Mouse (Mus musculus) limb, embryonic 12.5 days (tissue): ENCODE measurements around the gene Gtf3c4. TPM values are rescaled to one million over a fixed set of nuclear protein-coding genes. Genes with fewer than 3 reads are reported as not detected.

ENCODE experiments used
- ATAC-seq: fragments of 200-750 bp; cut with Nextera tagmentation; 2 replicates; pipeline ENCODE4 v1.8.0; 2017; ENCODE audit warnings: low read depth, moderate TSS enrichment; ENCODE audit not compliant: insufficient number of reproducible peaks, insufficient read depth, low FRiP score, low TSS enrichment
- H3K27ac ChIP-seq: fragments of 300-500 bp; sonication (generic); 2 replicates; pipeline ENCODE4 v1.5.1; 2016; ENCODE audit warnings: mild to moderate bottlenecking, moderate library complexity
- H3K27me3 ChIP-seq: fragments of 300-500 bp; sonication (generic); 2 replicates; pipeline ENCODE4 v1.6.1; 2016; ENCODE audit warnings: mild to moderate bottlenecking, moderate library complexity
- H3K36me3 ChIP-seq: fragments of 300-500 bp; sonication (generic); 2 replicates; pipeline ENCODE4 v1.6.1; 2016; ENCODE audit warnings: mild to moderate bottlenecking, moderate library complexity
- H3K4me1 ChIP-seq: fragments of 300-500 bp; sonication (generic); replicated peaks from 2 replicates; pipeline ENCODE4 v1.6.1; 2016
- H3K4me2 ChIP-seq: fragments of 300-500 bp; sonication (generic); 2 replicates; pipeline ENCODE4 v1.6.1; 2016; ENCODE audit warnings: mild to moderate bottlenecking, moderate library complexity
- H3K4me3 ChIP-seq: fragments of 300-500 bp; sonication (generic); replicated peaks from 2 replicates; pipeline ENCODE4 v1.5.1; 2016; ENCODE audit warnings: mild to moderate bottlenecking
- H3K9ac ChIP-seq: fragments of 300-500 bp; sonication (generic); replicated peaks from 2 replicates; pipeline ENCODE4 v1.6.1; 2016; ENCODE audit warnings: mild to moderate bottlenecking, moderate library complexity
- H3K9me3 ChIP-seq: fragments of 300-500 bp; sonication (generic); 2 replicates; pipeline ENCODE4 v1.6.1; 2016; ENCODE audit warnings: mild to moderate bottlenecking, moderate library complexity
- WGBS: fragments of 180-500 bp; shearing (Covaris S2); methylation state at CpG from one replicate; pipeline ENCODE4 v1.1.7; 2016; 5-methylcytosine and 5-hydroxymethylcytosine counted together
- polyA plus RNA-seq: library from polyadenylated mRNA; unstranded; fragments of >200 nt; fragmentation: Nextera tagmentation; extraction: Ambion mirVana; gene quantifications from 2 replicates; pipeline ENCODE4 v1.2.1, GENCODE M21; 2016

Gene Gtf3c4
- polyA plus RNA-seq, 1 experiment from 2014 or later: 29.2 TPM

- H3K9me3 ChIP-seq: peaks cover 4% of the 10 kb centered on the region
- no peak overlapping the region for H3K27ac ChIP-seq
- no peak overlapping the region for H3K4me3 ChIP-seq
- H3K9ac ChIP-seq: no peak overlapping the region
- H3K36me3 ChIP-seq: no peaks in the 10 kb centered on the region
- no peak overlapping the region; the same call in 1 of the 2 replicates for H3K4me2 ChIP-seq
- 21% methylated on average over 3 of the region's 3 CpGs for WGBS
- no peak for ATAC-seq
- peaks cover 61% of the 10 kb centered on the region for H3K27me3 ChIP-seq
- peaks cover 38% of the 10 kb centered on the region for H3K4me1 ChIP-seq
These were observed 41.8 kb downstream of the Gtf3c4 start for GRCm38 (mm10) chr2:28798390-28798789.

GRCm38 (mm10) chr2:28797490-28798106 lies 42.6 kb downstream of the Gtf3c4 start:
- Histone ChIP-seq H3K4me1 (peaks cover 40% of the 10 kb centered on the region), H3K36me3 (no peaks in the 10 kb centered on the region), H3K9ac (no peak overlapping the region), H3K27ac (no peak overlapping the region), H3K9me3 (peaks cover 4% of the 10 kb centered on the region), H3K27me3 (peaks cover 53% of the 10 kb centered on the region), H3K4me3 (no peak overlapping the region), H3K4me2 (peak overlapping the region; percentile 24)
- WGBS: 17% methylated on average over 18 of the region's 18 CpGs
- no peak for ATAC-seq

GRCm38 (mm10) chr2:28796298-28796697 lies 43.9 kb downstream of the Gtf3c4 start:
- no peak for ATAC-seq
- H3K27me3 ChIP-seq: peaks cover 44% of the 10 kb centered on the region
- peaks cover 4% of the 10 kb centered on the region for H3K9me3 ChIP-seq
- no peak overlapping the region for H3K9ac ChIP-seq
- WGBS: 71% methylated on average over 8 of the region's 8 CpGs
- no peak overlapping the region for H3K27ac ChIP-seq
- no peaks in the 10 kb centered on the region for H3K36me3 ChIP-seq
- no peak overlapping the region for H3K4me2 ChIP-seq
- H3K4me1 ChIP-seq: peaks cover 35% of the 10 kb centered on the region
- H3K4me3 ChIP-seq: no peak overlapping the region

- H3K9ac ChIP-seq: no peak overlapping the region
- peaks cover 32% of the 10 kb centered on the region for H3K4me1 ChIP-seq
- H3K9me3 ChIP-seq: peaks cover 4% of the 10 kb centered on the region; the same call in 1 of the 2 replicates
- H3K27ac ChIP-seq: no peak overlapping the region
- peaks cover 29% of the 10 kb centered on the region for H3K27me3 ChIP-seq
- no peaks in the 10 kb centered on the region for H3K36me3 ChIP-seq
- no peak overlapping the region for H3K4me3 ChIP-seq
- H3K4me2 ChIP-seq: no peak overlapping the region
- ATAC-seq: no peak
- 70% methylated on average over 5 of the region's 5 CpGs for WGBS
These were observed 45.5 kb downstream of the Gtf3c4 start for GRCm38 (mm10) chr2:28794623-28795022.

GRCm38 (mm10) chr2:28792931-28793610 lies 47.1 kb downstream of the Gtf3c4 start:
- Histone ChIP-seq H3K4me3 (no peak overlapping the region), H3K36me3 (no peaks in the 10 kb centered on the region), H3K4me2 (peak overlapping the region; percentile 39), H3K9ac (no peak overlapping the region), H3K27me3 (peaks cover 29% of the 10 kb centered on the region), H3K9me3 (peaks cover 4% of the 10 kb centered on the region; the same call in 1 of the 2 replicates), H3K27ac (no peak overlapping the region), H3K4me1 (peaks cover 19% of the 10 kb centered on the region)
- ATAC-seq: no peak
- WGBS: 28% methylated on average over 5 of the region's 6 CpGs

- Histone ChIP-seq H3K4me3 (no peak overlapping the region), H3K27me3 (peaks cover 26% of the 10 kb centered on the region), H3K9me3 (no peaks in the 10 kb centered on the region), H3K4me2 (no peak overlapping the region), H3K27ac (no peak overlapping the region), H3K36me3 (no peaks in the 10 kb centered on the region), H3K9ac (0 out of 2 replicates have a peak overlapping the region, but pooled peaks have one; percentile 14), H3K4me1 (no peaks in the 10 kb centered on the region)
- no peak for ATAC-seq
- 76% methylated on average over 6 of the region's 6 CpGs for WGBS
These were observed 53.0 kb downstream of the Gtf3c4 start for GRCm38 (mm10) chr2:28787067-28787619.

- no peak for ATAC-seq
- H3K36me3 ChIP-seq: no peaks in the 10 kb centered on the region
- WGBS: 76% methylated on average over 16 of the region's 16 CpGs
- H3K4me3 ChIP-seq: no peak overlapping the region
- no peak overlapping the region for H3K27ac ChIP-seq
- no peak overlapping the region for H3K9ac ChIP-seq
- peaks cover 26% of the 10 kb centered on the region for H3K27me3 ChIP-seq
- no peaks in the 10 kb centered on the region for H3K9me3 ChIP-seq
- no peak overlapping the region for H3K4me2 ChIP-seq
- no peaks in the 10 kb centered on the region for H3K4me1 ChIP-seq
These were observed 53.6 kb downstream of the Gtf3c4 start for GRCm38 (mm10) chr2:28786355-28787066.

GRCm38 (mm10) chr2:28781310-28781709 lies 58.9 kb downstream of the Gtf3c4 start:
- no peaks in the 10 kb centered on the region for H3K36me3 ChIP-seq
- H3K9ac ChIP-seq: no peak overlapping the region
- no peak for ATAC-seq
- WGBS: 89% methylated on average over 4 of the region's 4 CpGs
- H3K4me3 ChIP-seq: no peak overlapping the region
- H3K4me1 ChIP-seq: no peaks in the 10 kb centered on the region
- H3K27ac ChIP-seq: no peak overlapping the region
- peaks cover 20% of the 10 kb centered on the region; the same call in 1 of the 2 replicates for H3K27me3 ChIP-seq
- H3K9me3 ChIP-seq: no peaks in the 10 kb centered on the region
- no peak overlapping the region for H3K4me2 ChIP-seq

- H3K9me3 ChIP-seq: no peaks in the 10 kb centered on the region
- no peak overlapping the region for H3K27ac ChIP-seq
- peaks cover 5% of the 10 kb centered on the region; the same call in 1 of the 2 replicates for H3K4me1 ChIP-seq
- WGBS: 47% methylated on average over 16 of the region's 16 CpGs
- no peak overlapping the region for H3K9ac ChIP-seq
- H3K36me3 ChIP-seq: no peaks in the 10 kb centered on the region
- H3K4me2 ChIP-seq: no peak overlapping the region
- H3K4me3 ChIP-seq: no peak overlapping the region
- no peak for ATAC-seq
- H3K27me3 ChIP-seq: peaks cover 17% of the 10 kb centered on the region; the same call in 1 of the 2 replicates
These were observed 60.0 kb downstream of the Gtf3c4 start for GRCm38 (mm10) chr2:28780001-28780782.

GRCm38 (mm10) chr2:28776728-28777127 lies 63.4 kb downstream of the Gtf3c4 start:
- H3K9ac ChIP-seq: no peak overlapping the region
- no peaks in the 10 kb centered on the region for H3K36me3 ChIP-seq
- H3K4me1 ChIP-seq: peaks cover 8% of the 10 kb centered on the region; the same call in 1 of the 2 replicates
- no peak overlapping the region for H3K27ac ChIP-seq
- peaks cover 13% of the 10 kb centered on the region; the same call in 1 of the 2 replicates for H3K27me3 ChIP-seq
- WGBS: 52% methylated on average over 2 of the region's 2 CpGs
- H3K9me3 ChIP-seq: no peaks in the 10 kb centered on the region
- no peak for ATAC-seq
- H3K4me2 ChIP-seq: no peak overlapping the region
- no peak overlapping the region for H3K4me3 ChIP-seq
